Mouse (Mus musculus) heart, postnatal 0 days (tissue): Measurements from ENCODE around the gene Tiam1.

ENCODE experiments used
- CTCF ChIP-seq: IDR thresholded peaks from 2 replicates; pipeline ENCODE4 v1.5.1; 2016; ENCODE audit warnings: antibody characterized with exemption, control low read depth, low read depth
- EP300 ChIP-seq: IDR thresholded peaks from 2 replicates; pipeline ENCODE4 v1.6.1; 2016; ENCODE audit warnings: antibody characterized with exemption, low read depth

DNA sequence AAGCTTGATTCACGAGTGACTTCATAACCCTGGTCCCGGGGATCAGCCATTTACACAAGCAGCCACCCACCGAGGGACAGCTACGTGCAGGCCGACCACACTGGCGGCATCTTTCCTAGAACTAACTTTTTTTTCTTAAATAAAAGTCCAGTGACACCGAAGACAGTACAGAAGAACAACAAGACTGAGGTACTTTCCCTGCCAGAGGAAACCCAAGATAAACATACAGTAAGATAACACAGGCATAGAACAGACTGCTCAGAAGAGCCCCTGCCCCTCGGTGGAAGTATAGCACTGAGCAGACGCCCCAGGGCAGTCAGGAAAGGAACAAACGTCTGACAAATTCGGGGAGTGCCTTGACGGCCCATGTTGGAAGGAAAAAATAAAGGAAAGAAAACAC, 317.7 kb downstream of the Tiam1 start:
- no peak for TF ChIP-seq CTCF
- no peak for TF ChIP-seq EP300
